Mouse (Mus musculus) embryo, embryonic 11.5 days (tissue): ENCODE measurements at regions not wholly inside any gene's neighbourhood (a gene's known extent, or its start where the extent isn't known, plus 50 kb on each side); places are given as distances from the start of the nearest gene placed in this dataset.

Source experiments
- DNase-seq: peaks from one replicate; pipeline ENCODE4 v3.0.0-alpha.2; 2012; ENCODE audit warnings: low read depth, low spot score

- DNase-seq: no peak
Observed at GRCm38 (mm10) chr7:134534821-134535220, 135.6 kb upstream of the Dock1 start.

GRCm38 (mm10) chr7:134541699-134542098 is 128.8 kb upstream of the Dock1 start:
- DNase-seq: no peak

- DNase-seq: no peak
Observed at GRCm38 (mm10) chr7:134546187-134546586, 124.3 kb upstream of the Dock1 start.

- DNase-seq: peak; percentile 9
Observed at GRCm38 (mm10) chr7:134549286-134549919, 121.1 kb upstream of the Dock1 start.

GRCm38 (mm10) chr7:134550221-134550809 is 120.1 kb upstream of the Dock1 start:
- no peak for DNase-seq

GRCm38 (mm10) chr7:134552051-134552451 is 118.4 kb upstream of the Dock1 start:
- no peak for DNase-seq

- no peak for DNase-seq
Observed at GRCm38 (mm10) chr7:134556061-134556460, 114.4 kb upstream of the Dock1 start.

- peak; percentile 49 for DNase-seq
Observed at GRCm38 (mm10) chr7:134566322-134566721, 104.1 kb upstream of the Dock1 start.

- DNase-seq: no peak
Observed at GRCm38 (mm10) chr7:134569247-134569646, 101.2 kb upstream of the Dock1 start.

GRCm38 (mm10) chr7:134570176-134570810 is 100.2 kb upstream of the Dock1 start:
- DNase-seq: no peak

GRCm38 (mm10) chr7:134581746-134582145 is 88.7 kb upstream of the Dock1 start:
- DNase-seq: no peak

- DNase-seq: no peak
Observed at GRCm38 (mm10) chr7:134585478-134585877, 85.0 kb upstream of the Dock1 start.

- no peak for DNase-seq
Observed at GRCm38 (mm10) chr7:134586990-134587389, 83.5 kb upstream of the Dock1 start.

GRCm38 (mm10) chr7:134607886-134608285 is 62.6 kb upstream of the Dock1 start:
- DNase-seq: no peak

- DNase-seq: no peak
Observed at GRCm38 (mm10) chr7:134610159-134610558, 60.3 kb upstream of the Dock1 start.

- DNase-seq: no peak
Observed at GRCm38 (mm10) chr7:134611371-134611770, 59.1 kb upstream of the Dock1 start.

GRCm38 (mm10) chr7:134612175-134612633 is 58.2 kb upstream of the Dock1 start:
- DNase-seq: no peak

GRCm38 (mm10) chr7:134619220-134619975 is 51.1 kb upstream of the Dock1 start:
- DNase-seq: no peak

- no peak for DNase-seq
Observed at GRCm38 (mm10) chr7:134620006-134620405, 50.4 kb upstream of the Dock1 start.
